Mouse (Mus musculus): Measurements from ENCODE around the gene Xdh.
A peak's percentile ranks its signal among the peaks of the same experiment; 100 is the strongest.

Gene Xdh

DNA sequence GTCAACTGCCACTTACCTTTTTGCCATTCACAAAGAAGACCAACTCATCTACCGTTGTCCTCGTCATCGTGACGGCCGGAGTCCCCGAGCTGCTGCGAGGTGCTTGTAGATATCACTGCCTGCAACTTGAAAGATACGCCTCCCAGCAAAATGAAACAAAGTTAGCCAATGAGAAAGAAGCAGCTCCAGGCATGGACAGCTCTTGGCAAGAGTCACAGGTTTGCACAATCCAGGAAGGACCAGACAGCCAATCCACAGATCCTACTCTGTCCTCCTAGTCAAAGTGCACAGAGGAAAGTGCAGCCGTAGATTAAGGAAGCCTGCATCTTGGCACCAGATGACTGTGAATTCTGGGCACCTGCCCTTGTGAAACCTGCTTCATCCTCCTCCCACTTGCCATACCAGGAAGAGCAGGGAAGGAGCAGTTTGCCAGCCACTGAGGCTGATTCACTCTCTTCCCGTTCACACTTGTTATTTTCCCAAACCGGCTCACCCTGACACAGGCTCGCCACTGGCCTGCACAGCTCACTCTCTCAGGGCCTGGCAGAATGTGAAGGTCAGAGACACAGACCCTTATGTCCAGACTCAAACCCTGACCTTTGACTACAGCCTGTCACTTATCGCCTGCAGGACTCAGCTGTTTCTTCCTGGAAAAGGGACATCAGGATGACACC is at the start of gene Xdh:
Xdh (minus strand) TSS at position 135 of the 674 bp plus-strand sequence.
- DNase-seq (ENCODE audit: low read depth, low spot score), result no peak

GRCm38 (mm10) chr17:73995907-73996645 is 46.1 kb upstream of the Xdh start:
- no peak for DNase-seq (ENCODE audit: low read depth, low spot score)

- no peak for DNase-seq (ENCODE audit: low read depth, low spot score)
These were observed 41.3 kb upstream of the Xdh start for GRCm38 (mm10) chr17:73991264-73991663.

DNA sequence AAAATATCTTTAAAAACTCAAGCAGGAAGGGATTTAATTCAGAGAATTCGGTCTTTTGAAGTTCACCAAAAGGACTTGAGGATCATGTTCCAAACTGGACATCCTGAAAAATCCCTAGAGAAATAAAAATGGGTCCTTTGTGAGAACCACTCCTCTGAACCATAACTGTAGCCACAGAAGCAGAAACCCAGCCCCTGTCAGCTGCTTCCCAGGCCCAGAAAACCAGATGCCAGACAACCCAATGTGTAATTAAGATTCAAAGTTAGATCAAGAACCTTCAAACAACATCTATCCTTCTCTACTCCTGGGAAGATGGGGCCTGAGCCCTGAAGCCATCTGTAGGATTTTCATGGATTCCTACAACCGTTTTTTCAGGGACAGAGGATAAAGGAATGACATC is 36.6 kb upstream of the Xdh start:
- no peak for DNase-seq (ENCODE audit: low read depth, low spot score)

DNA sequence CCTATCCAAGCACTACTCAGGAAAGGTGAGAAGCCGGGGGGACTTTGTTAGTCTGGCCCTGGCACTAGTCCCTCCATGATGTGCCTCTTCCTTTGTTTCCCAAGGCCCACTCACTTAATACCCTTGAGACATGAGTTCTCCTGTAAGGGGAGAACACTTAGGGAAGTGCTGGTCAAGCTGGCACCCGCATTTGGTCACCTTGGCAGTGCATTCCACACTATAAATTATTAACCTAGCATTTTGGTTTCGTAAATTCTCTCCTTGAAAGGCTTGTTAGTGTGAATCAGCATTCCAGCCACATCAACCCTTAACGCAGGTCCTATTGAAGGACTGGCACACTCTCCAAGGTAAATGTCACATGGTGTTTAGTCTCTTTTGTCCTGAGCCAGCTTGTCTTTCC is 35.9 kb upstream of the Xdh start:
- DNase-seq (ENCODE audit: low read depth, low spot score), result no peak

DNA sequence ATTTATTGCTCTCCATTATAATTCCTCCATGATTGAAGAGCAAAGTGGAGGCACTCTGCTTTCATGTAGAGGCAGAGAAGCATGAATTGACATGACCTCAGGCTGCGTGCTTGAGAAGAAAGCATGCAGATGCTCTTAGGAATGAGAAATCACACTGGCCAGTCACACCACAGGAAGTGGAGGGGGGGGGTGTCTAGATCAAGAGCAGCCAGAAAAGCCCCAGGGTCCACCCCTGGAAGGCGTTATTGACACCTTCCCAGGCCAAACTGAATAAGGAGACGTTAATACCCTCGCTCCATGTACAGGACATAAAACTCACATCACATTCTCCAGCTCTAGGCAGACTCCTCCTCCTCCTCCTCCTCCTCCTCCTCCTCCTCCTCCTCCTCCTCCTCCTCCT is 34.5 kb upstream of the Xdh start:
- peak; percentile 63 for DNase-seq (ENCODE audit: low read depth, low spot score)

GRCm38 (mm10) chr17:73982871-73983270 is 32.9 kb upstream of the Xdh start:
- no peak for DNase-seq (ENCODE audit: low read depth, low spot score)

DNA sequence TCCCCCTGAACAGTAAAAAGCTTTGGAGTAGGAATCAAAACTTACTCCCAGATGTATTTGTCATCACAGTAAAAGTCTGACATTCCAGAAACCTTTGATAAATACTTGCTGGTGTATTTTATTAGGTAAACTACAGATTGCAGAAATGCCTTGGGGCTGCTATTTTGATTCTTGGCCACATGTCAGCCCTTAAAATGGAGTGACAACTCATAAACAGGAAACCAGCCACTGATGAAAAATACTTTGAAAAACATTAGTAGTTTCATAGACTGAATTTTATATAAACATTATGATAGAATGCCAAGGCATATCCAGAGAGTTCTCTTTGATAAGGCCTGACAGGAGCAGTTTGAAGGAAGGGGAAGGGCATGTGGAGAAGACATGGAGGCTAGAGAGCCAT is 26.1 kb upstream of the Xdh start:
- DNase-seq (ENCODE audit: low read depth, low spot score), result no peak

DNA sequence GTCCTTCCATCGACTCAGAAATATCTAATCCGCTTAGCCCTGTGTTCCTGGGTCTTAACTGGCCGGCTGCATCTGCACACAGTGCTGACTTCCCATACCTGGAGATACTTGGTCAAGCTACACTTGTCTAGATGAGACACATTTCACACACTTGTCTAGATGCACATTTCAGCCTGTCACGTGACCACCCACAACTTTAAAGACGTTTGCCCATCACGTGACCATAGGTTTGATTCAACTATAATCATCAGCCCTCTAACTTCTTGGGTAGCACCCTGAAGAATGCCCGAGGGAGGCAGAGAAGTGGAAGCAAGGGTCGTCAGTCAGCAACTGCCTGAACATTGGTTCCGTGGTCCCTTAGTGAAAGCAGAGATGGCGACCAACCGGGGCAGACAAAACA is 22.7 kb upstream of the Xdh start:
- DNase-seq (ENCODE audit: low read depth, low spot score), result no peak

DNA sequence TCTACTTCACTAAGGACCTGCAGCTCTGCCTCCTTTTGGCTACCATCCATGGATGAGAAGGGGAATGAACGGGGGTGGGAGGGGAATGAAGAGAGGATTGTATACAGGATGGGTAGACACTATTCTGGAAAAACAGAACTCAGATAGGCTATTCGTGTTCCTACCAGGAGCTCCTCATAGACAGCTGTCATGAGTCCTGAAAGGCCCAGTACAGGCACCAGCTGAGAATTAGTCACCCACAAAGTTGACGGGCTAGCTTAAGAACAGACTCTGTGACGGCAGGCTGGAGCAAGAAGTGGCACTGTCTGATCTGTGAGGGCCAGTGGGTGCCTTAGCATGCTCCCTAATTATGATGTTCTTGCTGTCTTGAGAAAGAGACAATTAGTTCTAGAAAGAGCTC is 21.3 kb upstream of the Xdh start:
- DNase-seq (ENCODE audit: low read depth, low spot score), result no peak

DNA sequence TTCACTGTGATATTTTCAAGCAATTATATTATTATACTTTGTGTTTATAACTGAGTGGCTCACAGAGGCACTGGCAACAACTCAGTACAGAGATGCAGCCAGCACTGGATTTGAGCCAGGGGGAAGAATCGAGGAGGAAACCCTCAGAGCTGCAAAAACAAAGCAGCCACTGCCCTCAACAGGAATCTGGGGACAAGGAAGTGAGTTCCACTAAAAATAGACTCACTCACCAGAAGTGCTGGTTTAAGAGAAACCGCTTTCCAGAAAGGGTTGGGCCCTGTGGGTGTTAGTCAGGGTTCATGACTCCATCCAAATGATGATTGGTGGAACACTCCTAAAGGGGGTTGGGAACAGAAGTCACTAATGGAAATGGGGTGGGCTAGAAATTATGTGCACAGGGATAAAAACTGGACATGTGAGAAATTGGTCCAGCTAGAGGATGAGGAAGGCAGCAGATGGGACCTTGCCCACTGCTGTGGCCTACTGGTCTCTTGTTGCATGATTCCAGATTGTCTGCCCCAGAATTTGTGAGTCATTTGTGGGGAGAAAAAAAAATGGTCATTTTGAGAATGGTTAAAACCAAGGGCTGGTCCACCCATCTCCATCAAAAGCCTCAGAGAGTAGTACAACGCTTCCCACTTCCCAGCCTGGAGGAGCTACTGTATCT is 20.5 kb upstream of the Xdh start:
- DNase-seq (ENCODE audit: low read depth, low spot score), result no peak

- no peak for DNase-seq (ENCODE audit: low read depth, low spot score)
These were observed 14.9 kb upstream of the Xdh start for GRCm38 (mm10) chr17:73964856-73965255.

DNA sequence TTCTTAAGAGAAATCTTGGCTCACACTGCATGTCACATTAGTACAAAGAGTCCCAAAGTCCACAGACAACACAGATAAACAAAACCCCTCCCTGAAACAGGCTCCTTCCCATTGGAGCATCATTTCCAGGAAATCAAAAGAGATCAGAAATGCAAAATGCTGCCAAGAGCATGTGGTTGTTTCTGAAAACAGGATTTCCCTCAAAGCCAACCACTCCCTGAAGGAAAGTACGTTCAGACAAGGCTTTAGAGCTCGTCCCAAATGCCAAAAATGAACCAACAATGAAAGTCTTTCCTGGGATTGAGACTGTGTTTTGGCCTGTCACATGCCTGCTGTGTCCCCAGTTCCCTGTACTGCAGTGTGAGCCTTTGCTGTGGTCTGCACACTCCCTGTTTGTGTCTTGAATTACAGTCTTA is 12.6 kb upstream of the Xdh start:
- DNase-seq (ENCODE audit: low read depth, low spot score), result no peak

GRCm38 (mm10) chr17:73961801-73962403 is 11.9 kb upstream of the Xdh start:
- DNase-seq (ENCODE audit: low read depth, low spot score), result no peak

GRCm38 (mm10) chr17:73960745-73961144 is 10.7 kb upstream of the Xdh start:
- DNase-seq (ENCODE audit: low read depth, low spot score), result no peak

DNA sequence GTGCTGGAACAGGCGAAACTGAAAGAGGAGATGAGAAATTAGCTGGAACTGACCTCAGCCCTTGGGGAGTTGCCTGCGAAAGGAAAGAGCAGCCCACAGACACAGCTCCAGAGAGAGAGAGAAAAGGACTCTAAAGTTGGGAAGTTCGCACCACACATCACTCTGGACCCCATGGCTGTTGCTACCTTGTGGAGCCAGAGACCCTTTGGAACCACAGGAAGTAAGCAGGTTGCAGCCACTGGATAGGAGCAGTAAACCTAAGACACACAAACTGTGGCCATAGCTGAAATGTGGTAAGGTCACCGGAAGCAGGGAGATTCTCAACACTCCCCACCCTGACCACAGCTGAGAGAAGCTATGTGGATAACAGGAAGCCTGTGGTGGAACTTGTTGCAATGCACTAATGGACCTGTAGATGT is 2.1 kb upstream of the Xdh start:
- no peak for DNase-seq (ENCODE audit: low read depth, low spot score)

GRCm38 (mm10) chr17:73950970-73951369 is 974 bp upstream of the Xdh start:
- DNase-seq (ENCODE audit: low read depth, low spot score), result no peak

GRCm38 (mm10) chr17:73949498-73949897 is 498 bp downstream of the Xdh start:
- DNase-seq (ENCODE audit: low read depth, low spot score), result no peak

DNA sequence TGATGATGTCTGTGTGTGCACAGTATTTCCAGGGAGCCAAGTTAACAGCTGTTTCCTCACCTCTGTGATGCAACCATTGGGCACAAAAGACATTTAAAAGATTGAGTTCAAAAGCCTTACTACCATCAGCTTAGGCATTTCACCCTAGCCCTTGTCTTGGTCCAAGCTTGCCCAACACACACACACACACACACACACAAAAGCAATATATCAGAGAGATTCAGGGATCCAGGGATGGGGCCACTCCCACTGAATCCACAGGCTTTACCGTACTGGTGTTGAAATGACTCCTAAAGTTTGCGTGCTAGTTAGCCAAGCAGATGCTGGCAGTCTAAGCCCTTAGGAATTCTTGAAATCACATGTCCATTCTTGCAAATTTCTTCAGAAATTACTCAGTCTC is 1.2 kb downstream of the Xdh start:
- no peak for DNase-seq (ENCODE audit: low read depth, low spot score)

DNA sequence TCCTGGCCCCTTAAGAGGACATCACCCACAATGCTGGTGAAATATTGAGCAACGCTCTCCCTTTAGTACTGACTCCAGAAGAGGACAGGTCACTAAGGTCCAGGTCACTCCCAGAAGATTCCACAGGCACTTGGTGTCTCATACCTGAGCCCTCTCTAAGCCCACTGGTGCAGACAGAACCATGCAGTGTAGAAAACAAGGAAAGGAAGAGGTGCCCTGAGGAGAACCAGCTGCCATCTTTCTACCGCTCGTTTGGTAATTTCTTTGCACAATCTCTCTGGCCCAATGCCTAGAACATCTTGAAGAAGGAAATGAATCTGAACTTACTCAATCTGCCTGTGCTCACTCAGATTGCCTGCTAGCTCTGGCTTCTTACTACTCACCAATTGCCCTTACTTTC is 2.0 kb downstream of the Xdh start:
- no peak for DNase-seq (ENCODE audit: low read depth, low spot score)

DNA sequence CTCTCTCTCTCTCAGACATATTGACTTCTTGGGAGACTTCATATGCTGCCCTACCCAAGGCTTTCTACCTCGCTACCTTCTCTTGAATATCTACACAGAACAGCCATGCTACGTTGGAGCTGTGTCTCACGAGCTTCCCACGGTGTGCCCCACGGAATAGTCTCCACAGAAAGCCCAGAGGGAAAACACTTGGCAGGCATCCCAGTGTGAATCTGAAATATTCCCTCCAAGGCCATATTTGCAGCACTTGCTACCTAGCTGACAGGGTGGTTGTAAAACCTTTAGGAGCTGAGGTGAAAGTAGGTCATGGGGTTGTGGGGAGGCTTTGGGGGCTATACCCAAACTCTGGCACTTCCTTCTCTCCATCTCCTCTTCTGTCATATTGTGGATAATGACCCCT is 3.1 kb downstream of the Xdh start:
- DNase-seq (ENCODE audit: low read depth, low spot score), result no peak

- no peak for DNase-seq (ENCODE audit: low read depth, low spot score)
These were observed 5.3 kb downstream of the Xdh start for GRCm38 (mm10) chr17:73944661-73945060.
